Mouse (Mus musculus) left cerebral cortex, postnatal 10 days (tissue): Measurements from ENCODE around the gene Banf1. TPM values are rescaled to one million over a fixed set of nuclear protein-coding genes. Genes with fewer than 3 reads are reported as not detected.
"Not testable (repeated sequence)": the region's sequence is repeated elsewhere in the genome, so short reads cannot be mapped to it uniquely, and the experiment has no call there.

ENCODE experiments used
- DNase-seq, 2 experiments: peaks; one replicate each; pipeline ENCODE4 v3.0.0; 2021 to 2022; ENCODE audit warnings: low spot score in 2 of 2, mixed read lengths in 1 of 2; ENCODE audit errors: extremely low spot score in 1 of 2
- intact Hi-C: fragments of 180-260 bp; cut with DNase I; formaldehyde crosslinking; loops from one replicate; pipeline ENCODE4 v1.15.1; 2025
- total RNA-seq, 2 experiments: library from RNA; stranded (reverse); gene quantifications; 2 replicates each; pipeline ENCODE4 v1.2.3; 2021

Banf1 gene
- total RNA-seq, 2 experiments from 2014 or later, result 113 to 124 TPM

DNA sequence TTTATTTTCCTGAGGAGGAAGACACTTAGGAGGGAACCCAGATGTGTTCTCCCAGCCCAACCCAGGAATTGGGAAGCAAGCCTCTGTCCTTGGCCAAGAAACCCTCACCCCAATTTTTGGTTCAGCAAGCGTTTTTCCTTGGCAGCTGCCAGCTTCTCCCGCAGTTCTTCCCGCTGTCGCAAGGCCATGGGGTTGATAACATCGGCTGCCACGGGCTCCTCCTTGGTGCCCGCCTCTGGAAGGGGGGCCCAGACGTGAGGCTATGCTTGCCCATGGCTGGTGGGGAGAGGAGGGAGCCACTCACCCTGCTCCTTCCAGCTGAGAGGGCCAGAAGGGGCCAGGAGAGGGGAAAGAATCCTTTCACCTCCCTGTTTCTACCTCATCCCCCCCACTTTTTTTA, 17.7 kb upstream of the Banf1 start:
- intact Hi-C loops, result no loop called here

DNA sequence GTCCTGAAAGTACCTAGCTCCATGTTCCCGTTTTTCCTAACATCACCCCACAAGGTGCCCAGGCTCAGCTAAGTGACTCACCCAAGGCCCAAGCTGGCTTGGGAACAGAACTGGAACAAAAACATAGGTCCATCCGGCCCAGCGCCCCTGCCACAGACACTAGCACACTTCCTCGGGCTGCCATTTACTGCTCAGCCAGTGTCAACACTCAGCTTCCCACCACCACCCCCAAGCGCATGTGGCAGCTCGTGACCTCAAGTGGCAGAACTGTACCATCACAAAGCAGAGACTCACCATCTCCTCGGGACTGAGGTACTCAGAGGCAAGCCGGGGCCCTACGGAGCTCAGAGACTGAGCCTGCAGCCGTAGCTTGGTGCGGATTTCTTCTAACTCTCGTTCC, 16.4 kb upstream of the Banf1 start:
- DNase-seq, result no peak

More for the DNA sequence above, 17.7 kb upstream of the Banf1 start:
- DNase-seq, result no peak

DNA sequence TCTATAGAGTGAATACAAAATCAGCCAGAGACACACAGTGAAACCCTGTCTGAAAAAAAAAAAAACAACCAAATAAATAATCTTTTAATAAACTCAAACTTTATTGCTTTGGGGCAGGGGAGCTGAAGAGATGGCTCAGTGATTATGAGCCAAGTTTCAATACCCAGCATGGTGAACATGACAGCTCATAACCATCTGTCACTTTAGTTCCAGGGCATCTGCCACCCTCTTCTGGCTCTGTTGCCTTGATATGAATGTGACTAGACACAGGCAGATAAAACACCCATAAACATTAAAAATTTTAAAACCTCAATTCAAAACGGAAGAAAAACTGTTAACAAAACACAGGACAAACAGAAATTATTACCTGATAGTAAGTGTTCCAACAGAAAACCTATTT, 10.5 kb upstream of the Banf1 start:
- DNase-seq, result no peak
- intact Hi-C loops, result no loop called here

More for the DNA sequence above, 16.4 kb upstream of the Banf1 start:
- intact Hi-C loops, result no loop called here

DNA sequence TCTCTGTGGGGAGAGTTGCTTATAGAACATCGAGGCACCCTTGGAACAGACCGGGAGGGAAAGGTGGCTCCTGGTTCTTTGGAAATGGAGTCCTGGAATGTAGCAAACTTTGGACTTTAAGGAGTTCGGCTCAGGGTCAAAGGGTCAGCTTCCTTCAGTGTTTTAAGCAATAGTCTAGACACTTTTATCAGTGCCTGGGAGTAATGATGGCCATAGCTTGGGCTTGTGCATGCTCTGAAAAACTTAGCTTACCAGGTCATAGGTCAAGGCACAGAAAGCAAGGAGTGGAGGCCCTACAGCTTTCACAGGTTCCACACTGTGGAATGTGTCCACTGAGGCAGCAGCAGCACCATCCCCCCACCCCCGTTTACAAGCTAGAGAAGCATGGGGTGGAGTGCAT, 7.8 kb upstream of the Banf1 start:
- no peak for DNase-seq
- intact Hi-C loops, result no loop called here

DNA sequence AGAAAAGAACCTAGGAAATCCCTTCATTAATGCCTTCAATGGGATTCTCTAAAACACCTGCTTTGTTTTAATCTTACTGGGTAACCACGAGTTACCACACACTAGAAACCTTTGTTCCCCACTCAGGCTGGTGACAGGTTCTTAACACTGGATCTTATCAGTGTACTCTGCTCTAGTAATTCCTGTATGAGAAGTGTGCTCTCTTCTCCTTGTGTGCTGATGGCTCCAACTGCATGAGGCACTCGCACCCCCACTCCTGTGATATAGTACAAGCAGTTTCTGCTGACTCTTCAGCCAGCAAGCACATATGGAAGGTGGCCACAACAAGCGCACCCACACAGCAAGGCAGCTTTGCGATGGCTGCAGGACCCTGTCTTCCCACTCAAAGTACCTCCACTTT, 7.2 kb upstream of the Banf1 start:
- intact Hi-C loops, result no loop called here
- no peak for DNase-seq

DNA sequence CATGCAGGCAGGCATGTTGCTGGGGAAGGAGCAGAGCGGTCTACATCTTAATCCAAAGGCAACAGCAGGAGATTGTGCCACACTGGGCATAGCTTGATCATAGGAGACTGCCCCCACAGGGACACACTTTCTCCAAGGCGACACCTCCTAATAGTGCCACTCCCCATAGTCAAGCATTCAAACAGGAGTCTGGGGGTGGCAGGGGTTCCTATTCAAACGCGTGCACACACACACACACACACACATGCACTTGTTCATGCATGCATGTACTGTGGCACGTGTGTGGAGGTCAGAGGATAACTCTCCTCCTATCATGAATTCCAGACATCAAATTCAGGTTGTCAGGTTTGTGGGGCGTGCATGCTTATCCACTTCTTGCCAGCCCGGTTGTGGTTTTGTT, 5.8 kb upstream of the Banf1 start:
- intact Hi-C loops, result no loop called here
- no peak for DNase-seq

DNA sequence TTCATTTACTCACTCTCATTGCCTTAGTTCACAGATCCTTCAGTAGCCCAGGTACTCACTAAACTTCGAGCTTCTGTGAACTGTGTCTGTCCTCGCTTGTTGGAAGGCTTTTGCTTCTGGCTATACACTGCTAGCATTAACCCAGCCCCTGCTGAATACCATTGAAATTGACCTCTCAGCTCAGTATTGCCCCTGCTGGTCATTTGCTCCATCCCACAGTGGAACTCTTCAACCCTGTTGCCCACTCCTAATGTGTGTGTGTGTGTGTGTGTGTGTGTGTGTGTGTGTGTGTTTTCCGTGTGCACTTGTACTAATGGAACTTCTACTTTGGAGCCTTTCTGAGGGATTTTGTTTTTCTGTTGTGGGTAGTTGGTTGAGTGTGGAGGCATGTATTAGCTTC, 4.0 kb upstream of the Banf1 start:
- DNase-seq, result no peak
- intact Hi-C loops, result no loop called here

DNA sequence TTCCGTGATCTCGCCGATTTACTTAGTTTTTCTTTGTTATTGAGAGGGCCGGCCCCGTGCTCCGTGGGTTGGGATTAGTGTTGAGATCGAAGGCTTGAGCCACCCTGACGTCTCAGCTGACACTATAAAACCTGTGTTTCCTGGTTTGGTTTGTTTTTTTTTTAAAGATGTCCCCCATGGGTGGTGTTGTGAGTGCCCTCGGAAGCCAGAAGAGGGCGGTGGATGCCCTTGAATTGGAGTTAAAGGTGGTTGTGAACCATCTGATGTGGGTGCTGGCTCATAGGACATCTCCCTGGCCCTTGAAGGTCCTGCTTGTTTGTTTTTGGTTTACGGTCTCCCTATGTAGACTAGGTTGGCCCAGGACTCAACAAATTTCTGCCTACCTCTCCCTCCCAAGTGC, 487 bp upstream of the Banf1 start:
- intact Hi-C loops, result loop anchor here (2.0 kb wide), 1 partner anchor 21 kb away; the partner anchor contains the start of gene Sart1
- no peak for DNase-seq

DNA sequence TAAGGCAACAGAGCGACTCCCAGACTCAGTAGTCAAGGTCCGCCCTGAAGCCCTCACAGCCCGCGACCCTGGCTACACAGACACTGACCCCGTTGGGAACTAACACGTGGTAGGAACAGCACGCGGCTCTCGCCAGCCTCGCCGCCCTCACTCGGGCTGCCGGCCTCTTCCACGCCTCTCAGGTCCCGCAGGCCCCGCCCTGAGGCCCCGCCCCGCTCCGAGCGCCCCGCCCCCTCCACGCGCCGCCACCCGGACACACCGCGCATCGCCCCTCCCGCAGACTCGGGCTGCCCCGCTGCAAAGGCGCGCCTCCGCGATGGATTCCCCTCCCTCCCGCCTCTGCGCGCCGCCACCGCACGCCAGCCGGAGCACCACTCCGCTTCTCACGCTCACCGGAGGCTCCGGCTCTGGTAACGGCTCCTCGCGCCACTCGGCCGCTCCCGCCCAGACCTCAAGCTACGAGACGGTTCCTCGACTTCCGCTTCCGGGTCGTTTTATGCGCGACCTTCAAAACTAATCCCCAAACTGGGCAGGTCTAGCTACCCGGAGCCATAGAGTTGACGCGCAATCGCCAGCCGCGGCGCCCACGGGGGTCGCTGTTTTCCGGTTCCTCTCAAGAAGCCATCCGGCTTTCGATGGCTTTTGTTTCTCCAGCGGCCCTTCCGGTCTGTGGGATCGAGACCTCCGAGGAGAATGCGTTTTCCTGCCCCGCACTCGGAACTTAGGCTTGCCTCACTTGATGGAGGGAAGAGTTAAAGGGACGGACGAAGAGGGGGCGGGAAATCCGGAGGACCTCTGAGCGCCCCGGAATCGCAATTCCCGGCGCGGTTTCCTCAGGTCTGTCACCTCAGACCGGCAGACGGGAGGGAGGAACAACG, 554 bp downstream of the Banf1 start, which contains the start of gene Eif1ad:
TSS of gene Eif1ad (plus strand) at position 567 of the 878 bp plus-strand sequence.
- intact Hi-C loops, result loop anchor here (2.0 kb wide), 1 partner anchor 22 kb away; the partner anchor contains the start of gene Sart1
- peak; percentile 93 to 95 for DNase-seq

DNA sequence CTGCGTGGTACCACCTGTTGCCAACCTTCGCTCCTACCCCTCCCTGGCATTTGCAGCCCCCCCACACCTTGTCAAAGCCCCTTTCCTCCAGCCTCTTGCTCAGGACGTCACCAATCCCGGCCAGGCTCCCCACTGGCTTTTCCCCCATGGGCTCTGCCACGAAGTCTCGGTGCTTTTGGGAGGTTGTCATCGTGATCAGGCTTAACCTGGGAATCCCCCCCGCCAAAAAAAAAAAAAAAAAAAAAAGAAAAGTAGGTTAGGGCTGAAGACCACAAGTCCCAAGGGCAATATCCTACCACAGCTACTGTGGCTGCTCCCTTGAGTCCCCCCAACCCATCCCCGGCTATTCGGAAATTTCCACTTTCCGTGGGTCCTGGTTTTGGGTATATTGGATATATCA, 1.2 kb downstream of the Banf1 start:
- no peak for DNase-seq
- intact Hi-C loops, result loop anchor here (2.0 kb wide), 1 partner anchor 23 kb away; the partner anchor contains the start of gene Sart1

DNA sequence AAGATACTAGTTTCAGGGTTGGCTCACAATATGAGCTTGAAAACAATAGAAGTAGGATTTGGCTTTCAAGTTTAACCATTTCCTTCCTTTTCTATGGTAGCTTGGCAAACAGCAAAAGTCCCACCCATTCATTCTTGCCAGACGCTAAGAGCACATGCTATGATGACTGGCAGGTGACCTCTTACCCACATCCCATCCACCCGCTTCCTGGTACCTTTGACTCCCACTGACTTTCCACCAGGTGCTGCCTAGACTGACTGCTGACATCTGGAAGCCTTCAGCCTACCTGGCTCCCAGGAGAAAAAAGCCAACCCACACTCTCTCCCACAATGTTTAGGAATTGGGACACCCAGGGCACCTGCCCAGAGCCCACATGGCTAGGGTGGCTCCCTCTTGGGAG, 2.8 kb downstream of the Banf1 start:
- intact Hi-C loops, result no loop called here
- no peak for DNase-seq

DNA sequence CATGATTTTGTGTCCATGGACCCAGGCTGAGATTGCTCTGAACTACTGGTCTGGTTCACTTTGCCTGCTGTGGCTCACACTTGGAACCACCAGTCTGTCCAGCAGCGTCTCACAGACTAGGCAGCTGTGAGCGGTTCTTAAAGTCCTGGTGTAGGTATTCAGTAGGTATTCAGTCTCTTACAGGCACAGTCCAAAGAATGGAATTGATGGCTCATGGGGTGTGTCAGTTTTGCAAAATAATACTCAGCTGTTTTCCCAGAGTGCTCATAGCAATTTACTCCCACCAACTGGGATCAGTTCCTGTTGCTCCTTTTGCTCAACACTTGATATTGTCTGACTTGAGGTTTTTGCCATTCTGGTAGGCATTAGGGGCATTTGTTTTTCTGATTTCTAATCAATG, 4.8 kb downstream of the Banf1 start:
- intact Hi-C loops, result no loop called here
- no peak for DNase-seq

DNA sequence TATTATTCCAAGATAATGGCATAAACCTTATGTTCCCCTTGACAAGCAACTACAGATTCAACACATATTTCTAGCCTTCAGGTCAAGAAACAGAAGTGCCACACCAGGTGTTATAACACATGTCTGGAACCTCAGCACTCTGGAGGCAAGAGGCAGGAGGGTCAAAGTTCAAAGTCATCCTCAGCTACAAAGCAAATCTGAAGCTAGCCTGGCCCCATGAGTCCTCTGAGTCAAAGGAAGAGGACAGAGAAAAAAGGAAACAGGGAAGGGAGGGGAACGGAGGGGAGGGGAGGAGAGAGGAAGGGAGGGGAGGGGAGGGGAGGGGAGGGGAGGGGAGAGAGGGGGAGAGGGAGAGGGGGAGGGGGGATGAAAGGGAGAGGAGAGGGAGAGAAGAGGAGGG, 10.9 kb downstream of the Banf1 start:
- intact Hi-C loops, result loop anchor here (10.0 kb wide), 1 partner anchor 51 kb away; no protein-coding TSS in a partner anchor

DNA sequence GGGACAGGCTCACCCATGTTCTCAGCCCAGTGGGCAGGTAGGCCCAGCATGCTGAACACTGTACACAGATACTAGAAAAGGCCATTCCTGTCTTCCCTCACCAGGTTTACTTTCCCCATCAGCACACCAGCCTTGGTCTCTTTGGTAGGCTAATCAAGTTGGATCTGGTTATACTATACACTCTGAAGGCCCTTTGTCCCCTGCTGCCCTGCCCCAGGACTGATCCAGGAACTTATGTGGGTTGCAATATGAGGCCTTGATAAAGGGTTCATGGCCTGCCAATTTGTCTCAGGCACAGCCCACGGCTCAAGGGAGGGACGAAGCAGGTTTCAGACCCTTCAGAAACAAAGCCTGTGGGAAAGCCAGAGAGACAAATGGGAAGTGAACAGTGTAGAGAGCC, 13.4 kb downstream of the Banf1 start:
- intact Hi-C loops, result loop anchor here (10.0 kb wide), 1 partner anchor 49 kb away; no protein-coding TSS in a partner anchor
- DNase-seq, result no peak

More for the DNA sequence above, 10.9 kb downstream of the Banf1 start:
- DNase-seq, result no peak

DNA sequence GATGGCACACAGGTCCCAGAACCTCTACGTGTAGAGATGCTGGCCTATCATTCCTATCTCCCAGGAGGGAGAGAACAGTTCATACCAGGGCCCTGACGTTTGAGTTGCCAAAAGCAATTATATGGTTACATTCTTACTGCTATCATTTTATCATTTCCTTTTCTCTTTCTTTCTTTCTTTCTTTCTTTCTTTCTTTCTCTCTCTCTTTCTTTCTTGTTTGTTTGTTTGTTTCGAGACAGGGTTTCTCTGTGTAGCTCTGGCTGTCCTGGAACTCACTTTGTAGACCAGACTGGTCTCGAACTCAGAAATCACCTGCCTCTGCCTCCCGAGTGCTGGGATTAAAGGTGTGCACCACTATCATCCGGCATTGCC, 17.5 kb downstream of the Banf1 start, which contains the start of gene Cst6:
TSS of gene Cst6 (minus strand) at position 73 of the 372 bp plus-strand sequence.
- DNase-seq, intact Hi-C loops: not testable (repeated sequence)

DNA sequence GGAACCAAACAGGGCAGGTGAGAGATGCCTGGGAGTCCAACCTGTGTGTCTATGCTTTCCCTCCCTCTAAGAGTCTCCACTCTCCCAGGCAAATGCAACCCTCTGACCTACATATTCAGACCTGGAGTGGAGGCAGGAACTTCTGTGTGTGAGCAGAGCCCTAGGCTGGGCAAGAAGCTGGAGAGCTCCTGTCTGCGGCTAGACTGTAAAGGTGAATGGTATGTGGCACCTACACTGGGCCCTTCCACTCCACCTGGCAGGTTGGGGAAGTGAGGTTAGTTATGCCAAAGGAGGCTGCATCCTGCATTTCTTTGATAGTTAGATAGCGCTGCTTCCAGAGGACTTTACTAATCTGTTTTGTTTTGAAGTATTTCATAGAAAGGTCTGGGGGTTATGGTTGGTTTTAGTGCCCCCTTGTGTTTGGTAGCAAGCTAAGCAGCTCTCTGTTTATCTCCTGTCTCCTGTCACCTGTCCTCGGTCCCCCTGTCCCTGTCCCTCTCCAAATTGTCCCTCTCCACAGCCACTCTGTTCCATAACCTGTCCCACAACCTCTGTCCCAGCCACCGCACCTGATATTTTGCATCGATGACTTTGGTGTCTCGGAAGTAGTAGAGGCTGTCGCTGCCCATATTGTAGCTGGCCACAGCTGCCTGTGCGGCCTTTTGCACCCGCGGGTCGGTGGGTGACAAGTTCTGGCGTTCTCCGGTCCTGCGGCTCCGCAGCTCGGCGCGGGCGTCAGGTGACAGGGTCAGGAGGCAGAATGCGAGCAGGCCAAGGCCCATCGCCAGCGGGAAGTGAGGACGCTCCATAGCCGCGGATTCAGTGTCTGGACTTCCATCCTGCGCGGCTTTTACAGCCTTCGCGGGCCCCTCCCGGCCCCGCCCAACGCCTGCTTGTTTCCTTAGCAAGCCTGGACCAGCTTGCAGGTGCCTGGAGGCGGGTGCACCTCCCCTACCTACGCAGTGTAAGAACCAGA, 18.2 kb downstream of the Banf1 start:
- intact Hi-C loops, result no loop called here
- peak in 1 of 2 experiments; percentile 37 for DNase-seq

DNA sequence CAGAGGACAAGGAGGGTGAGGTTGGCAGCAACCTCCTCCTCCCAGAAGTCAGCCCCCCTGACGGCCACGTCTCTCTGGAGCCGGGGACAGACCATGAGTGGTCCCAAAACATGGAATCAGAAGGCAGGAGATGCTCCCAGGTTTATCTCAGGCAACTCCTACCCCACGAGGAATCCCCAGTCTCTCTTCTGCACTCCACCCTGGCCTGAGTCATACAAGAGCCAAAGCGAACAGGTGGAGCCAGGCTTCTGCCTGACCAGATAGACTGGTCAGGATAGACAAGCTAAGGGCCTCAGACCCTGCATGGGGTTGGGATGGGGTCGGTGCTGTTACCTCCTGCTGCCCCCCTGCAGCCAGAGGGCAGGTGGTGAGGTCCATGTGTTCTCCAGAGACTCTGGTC, 18.9 kb downstream of the Banf1 start:
- intact Hi-C loops, result no loop called here

DNA sequence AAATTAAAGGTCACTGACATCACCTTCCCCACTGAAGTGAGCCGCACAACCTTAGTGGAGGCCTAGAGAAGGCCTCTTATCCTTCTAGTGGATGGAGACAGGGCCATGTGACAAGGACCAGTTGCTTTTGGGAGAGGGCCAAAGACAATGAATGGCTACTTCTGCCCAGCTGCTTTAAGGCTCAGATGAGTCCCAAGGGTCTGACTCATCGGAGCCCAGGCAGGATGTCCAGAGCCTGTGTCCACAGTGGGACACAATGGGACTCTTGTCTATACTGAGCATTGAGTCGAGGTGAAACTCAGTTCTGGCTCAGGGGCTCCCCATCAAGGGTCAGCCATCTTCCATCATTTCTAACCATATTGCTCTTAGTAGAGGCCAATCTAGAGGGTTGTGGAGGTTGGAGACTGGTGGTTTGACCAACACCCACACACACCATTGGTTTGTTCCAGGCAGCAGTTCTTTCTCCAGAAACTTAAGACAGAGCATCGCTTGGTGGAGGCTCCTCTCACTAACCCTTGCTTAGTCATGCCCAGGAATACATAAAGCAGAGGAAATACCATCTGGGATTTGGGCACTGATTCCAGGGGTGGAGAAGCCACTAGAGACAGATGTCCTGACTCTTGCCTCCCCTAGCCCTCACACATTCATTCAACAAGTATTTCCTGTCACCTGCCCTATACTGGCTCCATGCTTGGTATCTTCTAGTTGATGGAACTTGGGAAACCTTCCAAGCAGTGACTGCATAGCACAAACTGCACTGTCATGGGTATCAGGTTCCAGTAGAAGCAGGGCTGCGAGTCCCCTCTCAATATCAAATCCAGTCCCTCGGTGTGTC, 21.5 kb downstream of the Banf1 start:
- intact Hi-C loops, result no loop called here
- DNase-seq, result peak in 1 of 2 experiments; percentile 46

More for the DNA sequence above, 18.9 kb downstream of the Banf1 start:
- no peak for DNase-seq
